Mouse (Mus musculus) left cerebral cortex, adult 2 months (tissue): ENCODE measurements around the gene Fhdc1. TPM values are rescaled to one million over a fixed set of nuclear protein-coding genes. Genes with fewer than 3 reads are reported as not detected.
A peak's percentile ranks its signal among the peaks of the same experiment; 100 is the strongest.

Experiments used
- DNase-seq, 2 experiments: peaks; one replicate each; pipeline ENCODE4 v3.0.0; 2021 to 2022; ENCODE audit warnings: low spot score in 2 of 2, mixed read lengths in 1 of 2; ENCODE audit errors: extremely low spot score in 1 of 2
- H3K27ac ChIP-seq: fragments of 200-600 bp; 2 replicates; pipeline ENCODE4 v1.8.1; 2022
- H3K4me3 ChIP-seq: fragments of 200-600 bp; 2 replicates; pipeline ENCODE4 v1.8.1; 2022
- CTCF ChIP-seq: fragments of 200-600 bp; IDR thresholded peaks from 2 replicates; pipeline ENCODE4 v1.8.1; 2022; ENCODE audit warnings: antibody characterized with exemption, mild to moderate bottlenecking, moderate library complexity
- intact Hi-C: fragments of 180-260 bp; cut with DNase I; formaldehyde crosslinking; loops from one replicate; pipeline ENCODE4 v1.15.1; 2025
- total RNA-seq, 2 experiments: library from RNA; stranded (reverse); gene quantifications; 2 replicates each; pipeline ENCODE4 v1.2.3; 2021

Gene Fhdc1
- total RNA-seq, 2 experiments from 2014 or later = 3.4 to 4.5 TPM

- Histone ChIP-seq H3K4me3 (no peak overlapping the region), H3K27ac (no peak overlapping the region)
- intact Hi-C loops = loop anchor here (10.0 kb wide), 1 partner anchor 134 kb away; no protein-coding TSS in a partner anchor
- no peak for TF ChIP-seq CTCF
- DNase-seq = no peak
These were observed 8.5 kb upstream of the Fhdc1 start for GRCm38 (mm10) chr3:84488716-84489115.

DNA sequence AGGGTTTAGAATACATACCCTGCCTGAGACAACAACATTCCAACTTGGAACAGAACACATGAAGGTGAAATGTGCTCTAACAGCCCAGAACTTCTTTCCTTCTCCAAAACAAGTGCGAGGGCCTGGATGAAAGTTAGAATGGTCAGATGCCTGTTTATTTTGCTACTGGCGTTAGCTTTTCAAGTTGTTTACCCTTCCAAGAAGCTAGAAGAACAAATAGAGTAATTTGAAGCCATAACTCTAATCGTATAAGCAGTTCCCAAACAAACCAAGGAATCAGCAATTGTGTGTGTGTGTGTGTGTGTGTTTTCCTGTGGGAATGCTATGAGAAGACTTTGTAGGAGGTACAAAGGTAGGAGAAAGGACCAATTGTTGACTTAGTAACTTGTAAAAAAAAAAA, 4.7 kb upstream of the Fhdc1 start:
- TF ChIP-seq CTCF = no peak

GRCm38 (mm10) chr3:84484333-84484732, 4.1 kb upstream of the Fhdc1 start:
- H3K27ac ChIP-seq = no peak overlapping the region
- no peak for TF ChIP-seq CTCF
- no peak for DNase-seq
- intact Hi-C loops = loop anchor here (10.0 kb wide), 1 partner anchor 130 kb away; no protein-coding TSS in a partner anchor
- no peak overlapping the region for H3K4me3 ChIP-seq

More for the DNA sequence above, 4.7 kb upstream of the Fhdc1 start:
- intact Hi-C loops = loop anchor here (10.0 kb wide), 1 partner anchor 130 kb away; no protein-coding TSS in a partner anchor
- DNase-seq = no peak
- Histone ChIP-seq H3K27ac (no peak overlapping the region), H3K4me3 (no peak overlapping the region)

- intact Hi-C loops = loop anchor here (10.0 kb wide), 1 partner anchor 127 kb away; no protein-coding TSS in a partner anchor
- H3K27ac ChIP-seq = no peak overlapping the region
- no peak overlapping the region for H3K4me3 ChIP-seq
- DNase-seq = no peak
- TF ChIP-seq CTCF = no peak
These were observed 1.9 kb upstream of the Fhdc1 start for GRCm38 (mm10) chr3:84482121-84482520.

- H3K27ac ChIP-seq = no peak overlapping the region
- DNase-seq = peak; percentile 28 to 30
- intact Hi-C loops = loop anchor here (10.0 kb wide), 1 partner anchor 126 kb away; no protein-coding TSS in a partner anchor
- H3K4me3 ChIP-seq = peak overlapping the region; percentile 68; the same call in 1 of the 2 replicates
- peak; percentile 53 for TF ChIP-seq CTCF
These were observed 875 bp upstream of the Fhdc1 start for GRCm38 (mm10) chr3:84481104-84481503.

DNA sequence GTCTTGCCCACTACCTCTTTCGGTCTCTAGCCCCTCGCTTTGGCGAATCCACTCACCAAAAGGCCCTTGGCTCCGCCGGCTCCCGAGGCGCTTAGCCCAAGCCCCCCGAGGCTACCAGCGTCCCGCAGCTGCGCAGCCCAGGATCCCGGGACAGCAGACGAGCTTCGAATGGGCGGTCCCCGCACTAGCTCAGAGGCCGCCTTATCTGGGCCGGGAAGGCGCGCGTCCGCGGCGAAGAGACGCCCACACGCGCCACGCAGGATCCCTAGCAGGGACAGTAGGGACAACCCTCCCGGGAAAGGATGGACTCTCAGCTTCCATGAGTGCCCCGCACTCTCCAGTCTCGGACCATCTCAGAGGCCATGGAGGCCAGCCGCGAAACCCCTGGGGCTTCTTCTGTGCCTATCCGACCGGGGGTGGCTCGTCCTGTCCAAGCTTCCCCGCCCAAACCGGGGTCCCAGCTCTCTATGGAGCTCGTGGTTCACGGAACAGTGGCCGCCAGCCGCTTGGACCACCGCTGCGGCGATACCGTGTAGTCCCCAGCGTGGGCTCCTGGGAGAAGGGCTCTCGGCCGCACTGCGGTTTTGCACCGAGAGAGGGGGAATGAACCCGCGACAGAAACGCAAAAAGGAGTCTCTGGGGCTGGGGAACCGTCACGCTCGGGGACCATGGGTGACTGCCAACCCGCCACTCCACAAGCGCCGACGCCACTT, 780 bp downstream of the Fhdc1 start:
- peak in 1 of 2 experiments; percentile 35 for DNase-seq
- H3K4me3 ChIP-seq = peak overlapping the region; percentile 68
- intact Hi-C loops = loop anchor here (10.0 kb wide), 1 partner anchor 125 kb away; no protein-coding TSS in a partner anchor
- peak overlapping the region; percentile 44; the same call in 1 of the 2 replicates for H3K27ac ChIP-seq
- no peak for TF ChIP-seq CTCF

DNA sequence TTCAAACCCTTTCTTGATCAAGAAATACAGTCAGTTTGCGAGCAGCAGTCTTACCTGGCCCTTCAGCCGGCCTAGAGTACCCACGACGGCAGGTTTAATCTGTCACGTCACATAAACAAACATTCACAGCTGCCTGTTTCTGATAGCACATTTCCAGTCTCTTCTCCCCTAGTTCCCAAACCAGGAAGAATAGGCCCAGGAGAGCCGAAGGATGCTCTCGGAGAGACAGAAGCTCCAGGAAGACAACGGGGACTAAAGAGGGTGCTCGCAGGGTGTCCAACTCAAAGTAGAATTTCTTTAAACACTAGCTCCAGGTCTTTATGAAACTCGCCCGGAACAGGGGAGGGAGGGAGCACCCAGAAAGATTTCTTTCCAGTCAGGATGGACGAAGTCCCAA, 1.3 kb downstream of the Fhdc1 start:
- no peak for TF ChIP-seq CTCF
- DNase-seq = no peak
- Histone ChIP-seq H3K27ac (no peak overlapping the region), H3K4me3 (peak overlapping the region; percentile 68)
- intact Hi-C loops = no loop called here

DNA sequence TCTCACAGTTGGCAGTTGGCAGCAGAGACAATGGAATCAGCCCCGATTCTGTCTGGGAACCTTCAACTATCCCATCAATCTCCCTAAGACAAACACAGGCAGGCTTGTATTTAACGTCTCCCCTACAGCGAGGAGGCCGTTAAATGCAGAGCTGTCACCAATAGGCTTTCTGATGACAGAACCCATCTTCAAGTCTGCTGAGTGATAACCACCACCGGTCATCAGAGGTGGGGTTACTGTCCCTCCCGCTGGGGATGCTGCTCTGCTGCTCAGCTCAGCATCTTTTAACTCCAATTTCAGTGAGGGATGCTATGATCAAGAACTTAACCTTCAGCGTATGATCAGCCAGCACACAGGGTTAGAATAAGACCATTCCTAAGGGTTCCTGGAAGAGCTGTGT, 2.0 kb downstream of the Fhdc1 start:
- intact Hi-C loops = no loop called here
- no peak for DNase-seq
- TF ChIP-seq CTCF = no peak
- no peak overlapping the region for H3K4me3 ChIP-seq
- H3K27ac ChIP-seq = no peak overlapping the region

DNA sequence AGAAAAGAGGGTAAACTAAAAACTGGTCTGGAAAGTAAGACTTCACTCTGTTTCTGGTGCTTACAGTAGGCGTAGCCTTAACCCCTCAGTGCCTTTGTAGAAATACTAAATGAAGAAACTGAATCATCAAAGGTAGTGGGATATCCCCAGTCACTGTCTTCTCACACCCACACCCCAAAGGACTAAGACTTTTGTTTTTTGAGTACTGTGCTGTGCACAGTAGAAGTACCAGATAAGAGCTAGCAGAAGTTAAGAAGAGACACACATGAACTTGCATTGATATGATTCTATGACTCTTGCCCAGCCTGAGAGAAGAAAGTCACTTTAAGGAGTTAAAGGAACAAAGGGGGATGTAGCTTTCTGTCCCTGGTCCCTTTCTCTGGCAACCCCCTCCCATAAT, 2.7 kb downstream of the Fhdc1 start:
- TF ChIP-seq CTCF = no peak
- Histone ChIP-seq H3K4me3 (no peak overlapping the region), H3K27ac (no peak overlapping the region)
- DNase-seq = no peak
- intact Hi-C loops = no loop called here

DNA sequence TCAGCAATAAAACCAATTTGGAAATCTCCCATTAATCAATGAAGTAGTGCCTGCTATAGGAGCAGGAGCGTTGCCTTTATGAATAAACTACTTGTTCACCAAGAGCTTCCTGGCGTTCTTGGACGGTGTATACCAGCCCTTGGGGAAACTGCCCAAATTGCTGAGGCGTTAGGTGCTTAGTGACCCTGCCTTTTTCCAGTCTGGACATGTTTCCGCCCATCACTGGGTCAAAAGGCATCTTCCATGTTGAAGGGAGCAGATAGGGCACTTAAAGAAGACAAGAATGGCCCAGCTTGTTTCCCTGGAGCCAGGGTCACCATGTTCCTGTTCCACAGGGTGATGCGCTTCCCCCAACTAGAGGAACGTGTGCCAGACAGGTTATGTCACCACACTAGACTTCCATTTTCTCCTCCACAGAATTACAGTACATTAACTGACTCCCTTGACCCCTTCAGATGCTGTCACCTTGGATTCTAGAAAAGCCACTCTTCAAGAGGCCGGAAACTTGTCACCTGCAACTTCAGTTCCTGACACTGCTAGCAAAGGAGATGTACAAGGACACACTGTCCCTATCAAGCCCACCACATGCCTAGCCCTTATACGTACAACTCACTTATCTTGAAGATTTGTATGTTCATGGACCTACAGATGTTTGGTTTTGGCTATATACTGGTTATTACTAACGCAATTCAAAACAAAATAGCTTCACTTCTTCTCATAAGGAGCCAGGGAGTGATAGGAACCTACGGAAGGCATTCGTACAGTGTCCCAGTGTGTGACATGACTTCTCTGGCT, 5.1 kb downstream of the Fhdc1 start:
- no peak for DNase-seq
- TF ChIP-seq CTCF = no peak
- H3K27ac ChIP-seq = no peak overlapping the region
- intact Hi-C loops = no loop called here
- no peak overlapping the region for H3K4me3 ChIP-seq

DNA sequence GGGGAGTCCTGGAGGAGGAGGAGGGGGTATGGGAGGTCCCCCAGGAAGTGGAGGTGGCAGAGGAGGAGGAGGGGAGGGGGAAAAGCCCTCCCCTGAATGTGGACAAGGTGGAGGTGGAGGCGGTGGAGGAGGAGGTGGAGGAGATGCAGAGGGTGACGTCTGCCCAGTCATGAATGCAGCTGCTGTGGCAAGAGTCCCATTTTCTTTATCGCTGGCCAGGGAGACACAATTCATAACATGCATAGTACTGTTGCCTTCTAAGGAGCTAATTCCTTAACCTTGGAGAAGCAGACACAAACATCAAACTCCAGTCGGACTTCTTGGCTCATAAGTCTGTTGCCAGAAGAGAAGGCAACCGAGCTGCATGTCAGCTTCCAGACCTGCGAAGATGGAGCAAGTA, 5.8 kb downstream of the Fhdc1 start:
- no peak for DNase-seq
- H3K27ac ChIP-seq = no peak overlapping the region
- intact Hi-C loops = no loop called here
- no peak for TF ChIP-seq CTCF
- H3K4me3 ChIP-seq = no peak overlapping the region

- no peak for TF ChIP-seq CTCF
- intact Hi-C loops = no loop called here
- H3K4me3 ChIP-seq = no peak overlapping the region
- no peak for DNase-seq
- H3K27ac ChIP-seq = no peak overlapping the region
These were observed 7.3 kb downstream of the Fhdc1 start for GRCm38 (mm10) chr3:84472955-84473354.
